Mouse (Mus musculus) heart, embryonic 10.5 days (tissue): ENCODE results near the gene Rbpms2. TPM values are rescaled to one million over a fixed set of nuclear protein-coding genes. Genes with fewer than 3 reads are reported as not detected.

Source experiments
- DNase-seq: peaks from one replicate; pipeline ENCODE4 v3.0.0-alpha.2; 2017; ENCODE audit warnings: low spot score
- H3K27ac ChIP-seq: fragments of 300-500 bp; sonication (generic); 2 replicates; pipeline ENCODE4 v1.5.1; 2016; ENCODE audit warnings: mild to moderate bottlenecking
- H3K27me3 ChIP-seq: fragments of 300-500 bp; sonication (generic); 2 replicates; pipeline ENCODE4 v1.6.1; 2016; ENCODE audit warnings: mild to moderate bottlenecking; ENCODE audit not compliant: poor library complexity, insufficient read depth, severe bottlenecking
- H3K36me3 ChIP-seq: fragments of 300-500 bp; sonication (generic); 2 replicates; pipeline ENCODE4 v1.6.1; 2016; ENCODE audit warnings: mild to moderate bottlenecking, moderate library complexity
- H3K4me1 ChIP-seq: fragments of 300-500 bp; sonication (generic); 2 replicates; pipeline ENCODE4 v1.6.1; 2016; ENCODE audit warnings: mild to moderate bottlenecking
- H3K4me3 ChIP-seq: fragments of 300-500 bp; sonication (generic); 2 replicates; pipeline ENCODE4 v1.5.1; 2016; ENCODE audit warnings: mild to moderate bottlenecking, moderate library complexity
- H3K9me3 ChIP-seq: fragments of 300-500 bp; sonication (generic); 2 replicates; pipeline ENCODE4 v1.6.1; 2016; ENCODE audit warnings: mild to moderate bottlenecking, moderate library complexity
- WGBS: fragments of 180-500 bp; shearing (Covaris S2); methylation state at CpG from one replicate; pipeline ENCODE4 v1.1.7; 2016; 5-methylcytosine and 5-hydroxymethylcytosine counted together
- polyA plus RNA-seq: library from polyadenylated mRNA; unstranded; fragments of >200 nt; fragmentation: Nextera tagmentation; extraction: Ambion mirVana; gene quantifications from 2 replicates; pipeline ENCODE4 v1.2.1, GENCODE M21; 2016

The Rbpms2 gene
- polyA plus RNA-seq, 1 experiment from 2014 or later: 117 TPM

DNA sequence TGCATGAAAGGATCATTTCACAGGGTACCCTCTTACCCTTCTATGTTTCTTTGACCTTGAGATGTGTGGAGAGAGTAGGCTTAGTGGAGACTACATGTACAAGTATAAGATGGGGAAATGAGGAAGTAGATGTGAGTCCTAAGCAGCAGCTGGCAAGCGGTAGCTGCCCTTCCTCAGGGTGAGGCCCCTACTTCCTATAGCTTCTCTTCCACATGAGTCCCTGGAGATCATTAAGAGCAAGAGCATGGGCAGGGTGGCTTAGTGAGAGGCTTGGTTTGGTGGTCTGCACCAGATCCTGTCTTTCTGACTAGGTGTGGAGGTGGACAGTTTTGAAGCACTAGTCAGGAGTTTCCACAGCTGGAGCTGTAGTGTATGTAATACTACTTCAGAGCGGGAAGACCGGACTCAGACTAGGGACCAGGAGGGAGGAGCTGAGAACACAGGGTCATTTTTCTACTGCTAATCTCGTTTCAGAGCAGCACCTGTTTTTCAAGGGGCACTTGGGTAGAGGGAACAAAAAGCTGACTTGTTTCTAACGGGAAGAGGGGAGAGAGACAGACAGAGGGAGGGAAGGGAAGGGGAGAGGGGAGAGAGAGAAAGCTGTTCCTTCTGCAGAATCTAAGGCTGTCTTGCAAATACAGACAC, 63.6 kb downstream of the Rbpms2 start:
- Histone ChIP-seq H3K9me3 (no peaks in the 10 kb centered on the region), H3K4me3 (no peak overlapping the region), H3K27me3 (no peaks in the 10 kb centered on the region), H3K27ac (no peak overlapping the region), H3K4me1 (peaks cover 19% of the 10 kb centered on the region; the same call in 1 of the 2 replicates), H3K36me3 (peaks cover 75% of the 10 kb centered on the region)
- no peak for DNase-seq
- 47% methylated on average over 5 of the region's 5 CpGs for WGBS

DNA sequence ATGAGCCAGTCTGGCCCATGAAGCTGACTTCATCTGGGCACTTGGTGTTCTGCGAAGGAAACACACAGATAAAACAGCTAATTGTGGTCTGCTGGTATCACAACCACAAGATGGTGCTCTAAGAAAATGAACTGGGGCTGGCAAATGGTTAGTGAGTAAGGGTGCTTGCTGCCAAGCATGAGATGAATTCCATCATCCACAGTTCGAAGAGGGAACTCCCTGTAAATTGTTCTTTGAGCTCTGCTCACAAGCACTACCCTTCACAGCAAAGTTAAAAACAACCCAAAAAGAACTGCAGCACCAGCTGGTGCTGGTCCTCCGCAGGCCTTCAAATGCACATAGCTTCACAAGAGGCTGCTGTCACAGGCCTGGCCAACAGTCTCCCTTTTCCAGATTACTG, 66.2 kb downstream of the Rbpms2 start:
- 71% methylated on average over 3 of the region's 3 CpGs for WGBS
- no peak overlapping the region for H3K4me3 ChIP-seq
- peaks cover 83% of the 10 kb centered on the region for H3K36me3 ChIP-seq
- no peaks in the 10 kb centered on the region for H3K27me3 ChIP-seq
- no peak for DNase-seq
- H3K27ac ChIP-seq: no peak overlapping the region
- no peaks in the 10 kb centered on the region for H3K9me3 ChIP-seq
- peaks cover 19% of the 10 kb centered on the region; the same call in 1 of the 2 replicates for H3K4me1 ChIP-seq

DNA sequence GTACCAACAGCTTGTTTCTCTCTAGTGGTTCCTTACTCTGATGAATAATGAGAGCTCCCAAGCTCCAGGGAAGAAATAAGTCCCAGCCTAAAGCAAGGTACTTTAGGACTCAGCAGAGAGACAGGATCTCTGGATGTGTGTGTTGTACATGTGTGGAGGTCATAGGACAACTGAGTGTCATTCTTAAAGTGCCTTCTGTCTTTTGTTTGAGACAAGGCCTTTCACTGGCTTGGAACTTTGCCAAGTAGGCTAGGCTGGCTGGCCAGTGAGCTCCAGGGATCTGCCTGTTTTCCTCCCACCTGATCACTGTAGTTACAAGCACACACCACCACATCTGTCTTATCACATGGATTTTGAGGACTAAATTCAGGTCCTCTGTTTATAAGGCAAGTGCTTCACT, 66.9 kb downstream of the Rbpms2 start:
- Histone ChIP-seq H3K36me3 (peaks cover 87% of the 10 kb centered on the region), H3K4me1 (peaks cover 19% of the 10 kb centered on the region; the same call in 1 of the 2 replicates), H3K27me3 (no peaks in the 10 kb centered on the region), H3K4me3 (no peak overlapping the region), H3K9me3 (no peaks in the 10 kb centered on the region), H3K27ac (peak overlapping the region; percentile 29; the same call in 1 of the 2 replicates)
- no peak for DNase-seq

DNA sequence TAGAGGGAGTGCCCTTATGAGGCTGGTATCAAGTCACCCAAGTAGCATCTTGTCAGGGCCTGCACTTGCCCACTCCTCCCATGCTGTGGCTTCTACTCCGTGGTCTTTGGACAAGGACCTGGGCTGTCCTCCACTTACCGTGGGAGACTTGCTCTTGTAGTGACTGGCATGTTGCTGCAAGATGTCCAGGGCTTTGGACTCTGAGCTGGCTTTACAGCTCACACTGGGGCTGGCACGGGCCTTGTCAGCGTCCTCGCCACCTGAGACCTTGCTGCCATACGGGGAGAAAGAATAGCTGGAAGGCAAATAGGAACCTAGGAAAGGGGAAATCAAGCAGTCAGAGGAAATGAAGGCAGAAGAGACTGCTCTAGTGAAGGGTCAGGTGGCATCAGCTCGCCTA, 67.9 kb downstream of the Rbpms2 start:
- 88% methylated on average over 7 of the region's 7 CpGs for WGBS
- Histone ChIP-seq H3K36me3 (peaks cover 90% of the 10 kb centered on the region), H3K9me3 (no peaks in the 10 kb centered on the region), H3K27me3 (no peaks in the 10 kb centered on the region), H3K4me3 (no peak overlapping the region), H3K4me1 (peaks cover 19% of the 10 kb centered on the region; the same call in 1 of the 2 replicates), H3K27ac (no peak overlapping the region)
- no peak for DNase-seq

DNA sequence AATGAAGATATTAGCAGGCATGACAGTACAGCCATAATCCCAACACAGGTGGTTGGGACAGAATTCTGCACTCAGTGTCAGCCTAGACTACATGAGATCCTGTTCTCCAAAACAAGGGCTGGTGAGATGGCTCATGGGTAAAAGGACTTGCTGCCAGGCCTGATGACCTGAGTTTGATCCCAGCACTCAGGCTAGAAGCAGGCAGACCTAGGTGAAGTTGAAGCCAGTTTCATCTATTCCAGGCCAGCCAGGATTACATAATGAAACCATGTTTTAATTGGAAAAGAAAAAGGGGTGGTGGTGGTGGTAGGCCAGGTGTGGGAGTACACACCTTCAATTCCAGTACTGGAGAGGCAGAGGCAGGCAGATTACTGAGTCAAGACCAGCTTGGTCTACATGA, 68.5 kb downstream of the Rbpms2 start:
- DNase-seq: no peak
- no peaks in the 10 kb centered on the region for H3K27me3 ChIP-seq
- H3K27ac ChIP-seq: no peak overlapping the region
- H3K9me3 ChIP-seq: no peaks in the 10 kb centered on the region
- H3K4me1 ChIP-seq: peaks cover 13% of the 10 kb centered on the region; the same call in 1 of the 2 replicates
- H3K4me3 ChIP-seq: no peak overlapping the region
- H3K36me3 ChIP-seq: peaks cover 93% of the 10 kb centered on the region

DNA sequence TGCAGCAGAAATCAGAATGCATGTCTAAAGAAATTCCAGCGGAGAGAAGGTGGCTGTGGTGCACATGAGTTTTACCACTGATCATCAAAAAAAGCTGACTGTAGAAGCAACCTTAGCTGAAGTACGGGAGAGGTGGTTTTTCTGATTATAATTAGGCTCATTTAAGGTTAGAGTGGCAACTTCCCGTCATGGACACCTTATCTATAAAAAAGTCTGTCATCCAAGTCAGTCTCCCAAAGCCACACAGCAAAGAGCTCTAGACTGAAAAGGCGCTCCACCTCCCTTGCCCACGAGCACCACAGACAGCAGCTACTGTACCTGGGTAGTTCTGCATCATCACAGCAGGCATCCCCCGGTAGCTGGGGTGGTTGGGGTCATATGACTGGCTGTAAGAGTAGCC, 71.1 kb downstream of the Rbpms2 start:
- Histone ChIP-seq H3K36me3 (peaks cover 94% of the 10 kb centered on the region), H3K27ac (no peak overlapping the region), H3K27me3 (no peaks in the 10 kb centered on the region), H3K4me1 (peaks cover 19% of the 10 kb centered on the region; the same call in 1 of the 2 replicates), H3K9me3 (no peaks in the 10 kb centered on the region), H3K4me3 (no peak overlapping the region)
- WGBS: 84% methylated on average over 6 of the region's 6 CpGs
- DNase-seq: no peak

DNA sequence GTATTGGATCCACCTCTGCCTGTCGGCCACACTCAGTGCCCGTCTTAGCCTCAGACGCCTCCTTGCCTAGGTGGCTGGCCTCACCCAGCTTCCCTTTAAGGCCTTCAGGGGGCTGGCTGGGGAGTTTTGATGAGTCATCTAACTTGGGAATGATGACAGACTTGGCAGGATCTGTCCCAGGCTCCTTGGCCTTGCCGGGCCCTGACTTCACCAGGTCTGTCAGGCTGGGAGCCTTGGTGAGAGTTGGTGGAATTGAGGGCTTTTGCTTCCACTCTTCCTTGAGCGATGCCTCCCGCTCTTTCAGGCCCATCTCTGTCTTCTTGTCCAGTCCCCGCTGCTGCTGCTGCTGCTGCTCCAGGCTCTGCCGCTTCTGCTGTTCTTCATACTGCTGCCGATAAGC, 72.8 kb downstream of the Rbpms2 start:
- no peak for DNase-seq
- H3K9me3 ChIP-seq: no peaks in the 10 kb centered on the region
- 0 out of 2 replicates have a peak, but pooled peaks cover 6% of the 10 kb centered on the region for H3K4me1 ChIP-seq
- no peak overlapping the region for H3K4me3 ChIP-seq
- peaks cover 89% of the 10 kb centered on the region for H3K36me3 ChIP-seq
- 86% methylated on average over 9 of the region's 9 CpGs for WGBS
- no peak overlapping the region for H3K27ac ChIP-seq
- H3K27me3 ChIP-seq: no peaks in the 10 kb centered on the region

DNA sequence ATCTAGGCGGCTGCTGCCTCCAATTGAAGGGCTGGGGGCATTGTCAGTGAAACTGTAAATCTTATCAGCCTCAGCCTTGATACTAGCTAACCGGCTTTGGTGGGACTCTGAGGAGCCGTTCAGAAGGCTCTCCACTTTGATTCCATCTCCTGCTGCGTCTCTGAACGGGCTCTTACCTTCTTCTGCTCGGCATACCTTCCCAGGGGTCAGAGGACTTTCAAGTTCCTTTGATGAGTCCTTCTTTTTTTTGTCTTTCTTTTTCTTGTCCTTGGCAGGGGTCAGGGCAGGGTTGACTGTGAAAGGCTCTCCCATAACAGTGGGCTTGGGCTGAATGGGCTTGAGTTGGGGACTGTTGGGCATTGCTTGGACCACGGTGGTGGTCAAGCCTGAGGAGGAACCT, 73.8 kb downstream of the Rbpms2 start:
- no peaks in the 10 kb centered on the region for H3K9me3 ChIP-seq
- no peaks in the 10 kb centered on the region for H3K27me3 ChIP-seq
- H3K27ac ChIP-seq: no peak overlapping the region
- H3K36me3 ChIP-seq: peaks cover 82% of the 10 kb centered on the region
- WGBS: 63% methylated on average over 7 of the region's 7 CpGs
- 0 out of 2 replicates have a peak, but pooled peaks cover 6% of the 10 kb centered on the region for H3K4me1 ChIP-seq
- no peak for DNase-seq
- no peak overlapping the region for H3K4me3 ChIP-seq

DNA sequence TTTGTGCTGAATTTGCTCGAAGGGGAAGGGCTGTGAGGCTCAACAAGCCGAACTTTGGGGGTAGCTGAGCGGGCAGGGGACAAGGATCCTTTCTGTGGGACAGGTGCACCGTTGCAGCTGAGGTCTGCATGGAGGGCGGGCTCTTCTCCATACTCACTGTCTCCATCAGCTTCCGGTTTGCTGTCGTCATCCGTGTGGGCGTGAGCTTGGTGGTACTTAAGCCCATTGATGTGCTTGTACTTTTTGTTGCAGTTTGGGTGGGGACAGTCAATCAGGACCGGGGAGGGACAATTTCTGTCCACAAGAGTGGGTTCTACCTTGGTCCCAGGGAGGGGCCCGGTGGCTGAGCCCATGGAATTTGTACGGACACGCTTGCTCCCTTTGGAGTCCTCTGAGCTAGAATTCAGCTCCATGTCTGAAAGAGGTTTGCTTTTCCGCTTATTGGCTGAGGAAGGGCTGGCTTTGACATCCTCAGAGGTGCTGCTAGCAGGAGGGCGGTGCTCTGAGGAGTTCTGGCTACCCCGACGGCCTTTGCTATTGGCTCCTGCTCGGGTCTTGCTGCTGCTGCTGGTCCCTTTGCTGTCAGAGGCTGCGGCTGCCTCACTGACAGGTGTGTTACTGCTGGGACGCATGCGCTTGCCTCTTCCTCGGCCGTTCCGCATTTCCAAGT, 74.6 kb downstream of the Rbpms2 start:
- peaks cover 82% of the 10 kb centered on the region for H3K36me3 ChIP-seq
- no peaks in the 10 kb centered on the region for H3K9me3 ChIP-seq
- DNase-seq: no peak
- 0 out of 2 replicates have a peak, but pooled peaks cover 6% of the 10 kb centered on the region for H3K4me1 ChIP-seq
- no peak overlapping the region for H3K27ac ChIP-seq
- H3K27me3 ChIP-seq: no peaks in the 10 kb centered on the region
- WGBS: 89% methylated on average over 24 of the region's 24 CpGs
- no peak overlapping the region for H3K4me3 ChIP-seq

Other genes with a start within 250 kb of the Rbpms2 start
- gene Kbtbd13, start 238.0 kb upstream of the Rbpms2 start, polyA plus RNA-seq: 1.4 and 2.1 TPM in 2 replicates
- 1.9 and 3.9 TPM in 2 replicates for gene Rasl12, start 231.1 kb upstream of the Rbpms2 start, polyA plus RNA-seq
- gene Slc51b, start 206.7 kb upstream of the Rbpms2 start, polyA plus RNA-seq: not detected in 2 replicates
- 14.7 and 17.3 TPM in 2 replicates for gene Mtfmt, start 193.9 kb upstream of the Rbpms2 start, polyA plus RNA-seq
- gene Spg21, start 168.7 kb upstream of the Rbpms2 start, polyA plus RNA-seq: 66.7 and 71.1 TPM in 2 replicates
- gene Ankdd1a, start 109.5 kb upstream of the Rbpms2 start, polyA plus RNA-seq: not detected in 2 replicates
- 12.8 and 14.2 TPM in 2 replicates for gene Plekho2, start 49.6 kb upstream of the Rbpms2 start, polyA plus RNA-seq
- gene Pif1, start 42.5 kb upstream of the Rbpms2 start, polyA plus RNA-seq: 16.7 and 17.7 TPM in 2 replicates
- 268 and 288 TPM in 2 replicates for gene Oaz2, start 38.4 kb downstream of the Rbpms2 start, polyA plus RNA-seq
- gene Zfp609, start 197.9 kb downstream of the Rbpms2 start, polyA plus RNA-seq: 5.8 and 7.7 TPM in 2 replicates